Mouse (Mus musculus): ENCODE results near the gene Gm28035.

GRCm38 (mm10) chr2:30316955-30317354 is 76.6 kb downstream of the Gm28035 start:
- no peak for TF ChIP-seq CTCF (IDR thresholded peaks at IDR 0.05; ENCODE audit: control insufficient read depth, insufficient read depth, insufficient replicate concordance, low read depth, low read length)
- TF ChIP-seq POLR2A (IDR thresholded peaks at IDR 0.05; ENCODE audit: control insufficient read depth, low read depth, low read length): no peak
